Mouse (Mus musculus) MEL (cell line): ENCODE data around the gene Tmbim7.

Experiments used
- CHD1 ChIP-seq: IDR thresholded peaks from 2 replicates; pipeline ENCODE4 v1.6.1; 2012; ENCODE audit warnings: low read depth, mild to moderate bottlenecking, inconsistent platforms, low read length, improper control_type of control experiment
- CTCF ChIP-seq, 3 experiments: IDR thresholded peaks in 2 of 3; conservative IDR thresholded peaks in 1 of 3; 2 replicates each; pipeline ENCODE4 v1.5.1; 2011 to 2012; ENCODE audit warnings: low read length in 3 of 3, low read depth in 2 of 3, mild to moderate bottlenecking in 2 of 3, improper control_type of control experiment in 1 of 3, inconsistent platforms in 1 of 3, mixed read lengths in 1 of 3, moderate library complexity in 1 of 3; ENCODE audit not compliant: control insufficient read depth in 1 of 3, insufficient read depth in 1 of 3, poor library complexity in 1 of 3, severe bottlenecking in 1 of 3
- E2F4 ChIP-seq: IDR thresholded peaks from 2 replicates; pipeline ENCODE4 v1.6.1; 2011; ENCODE audit warnings: low read depth, low read length, improper control_type of control experiment, borderline replicate concordance
- GABPA ChIP-seq: IDR thresholded peaks from 2 replicates; pipeline ENCODE4 v1.6.1; 2012; ENCODE audit warnings: low read depth, mild to moderate bottlenecking, inconsistent platforms, low read length, improper control_type of control experiment, moderate library complexity
- KAT2A ChIP-seq: conservative IDR thresholded peaks from 2 replicates; pipeline ENCODE4 v1.6.1; 2012; ENCODE audit warnings: low read depth, low read length, improper control_type of control experiment, inconsistent platforms
- NRF1 ChIP-seq: IDR thresholded peaks from 2 replicates; pipeline ENCODE4 v1.6.1; 2014; ENCODE audit warnings: low read depth, mild to moderate bottlenecking, inconsistent platforms, low read length, improper control_type of control experiment, moderate library complexity; ENCODE audit not compliant: poor library complexity, insufficient read depth, severe bottlenecking
- POLR2A ChIP-seq, 2 experiments: IDR thresholded peaks; 2 replicates each; pipeline ENCODE4 v1.6.1; 2011 to 2012; ENCODE audit warnings: low read length in 2 of 2, mild to moderate bottlenecking in 2 of 2, control low read depth in 1 of 2, improper control_type of control experiment in 1 of 2, low read depth in 1 of 2, moderate library complexity in 1 of 2; ENCODE audit not compliant: control insufficient read depth in 1 of 2, insufficient read depth in 1 of 2, poor library complexity in 1 of 2
- POLR2AphosphoS5 ChIP-seq: IDR thresholded peaks from 2 replicates; pipeline ENCODE4 v1.6.1; 2012; ENCODE audit warnings: low read depth, borderline replicate concordance, mild to moderate bottlenecking, inconsistent platforms, low read length, moderate library complexity, mixed read lengths
- RAD21 ChIP-seq: IDR thresholded peaks from 2 replicates; pipeline ENCODE4 v1.6.1; 2011; ENCODE audit warnings: mild to moderate bottlenecking, low read depth, low read length, improper control_type of control experiment
- SMC3 ChIP-seq: IDR thresholded peaks from 2 replicates; pipeline ENCODE4 v1.6.1; 2011; ENCODE audit warnings: low read depth, low read length, improper control_type of control experiment

GRCm38 (mm10) chr5:3632285-3632684 lies 18.7 kb upstream of the Tmbim7 start:
- TF ChIP-seq KAT2A (no peak), E2F4 (no peak), RAD21 (no peak), POLR2AphosphoS5 (no peak), SMC3 (no peak), CTCF (IDR thresholded peaks at IDR 0.05 in 2 of 3, conservative IDR thresholded peaks at IDR 0.05 in 1 of 3; ENCODE audit: control insufficient read depth in 1 of 3, insufficient read depth in 1 of 3, low read depth in 2 of 3, low read length in 3 of 3, poor library complexity in 1 of 3, severe bottlenecking in 1 of 3) (no peak), POLR2A (IDR thresholded peaks at IDR 0.05; ENCODE audit: control insufficient read depth in 1 of 2, insufficient read depth in 1 of 2, low read depth in 1 of 2, low read length in 2 of 2, poor library complexity in 1 of 2) (no peak), NRF1 (no peak), GABPA (no peak), CHD1 (no peak)
